Mouse (Mus musculus) liver, embryonic 11.5 days (tissue): ENCODE data around the gene Vps51. TPM values are rescaled to one million over a fixed set of nuclear protein-coding genes. Genes with fewer than 3 reads are reported as not detected.
A peak's percentile ranks its signal among the peaks of the same experiment; 100 is the strongest.

Experiments
- ATAC-seq: fragments of 200-750 bp; cut with Nextera tagmentation; replicated peaks from 2 replicates; pipeline ENCODE4 v1.8.0; 2017; ENCODE audit warnings: moderate number of reproducible peaks, mild to moderate bottlenecking, moderate TSS enrichment, moderate library complexity; ENCODE audit not compliant: low FRiP score
- DNase-seq: peaks from one replicate; pipeline ENCODE4 v3.0.0-alpha.2; 2017; ENCODE audit warnings: low spot score
- H3K27ac ChIP-seq: fragments of 300-500 bp; sonication (generic); 2 replicates; pipeline ENCODE4 v1.5.1; 2014; ENCODE audit warnings: mild to moderate bottlenecking, low read depth, low read length, control low read depth
- H3K27me3 ChIP-seq: fragments of 300-500 bp; sonication (generic); replicated peaks from 2 replicates; pipeline ENCODE4 v1.6.1; 2014; ENCODE audit warnings: low read length, mixed read lengths; ENCODE audit not compliant: control insufficient read depth, insufficient read depth
- H3K36me3 ChIP-seq: fragments of 300-500 bp; sonication (generic); 2 replicates; pipeline ENCODE4 v1.6.1; 2014; ENCODE audit warnings: mild to moderate bottlenecking, low read length, moderate library complexity, mixed read lengths; ENCODE audit not compliant: control insufficient read depth, insufficient read depth
- H3K4me1 ChIP-seq: fragments of 300-500 bp; sonication (generic); replicated peaks from 2 replicates; pipeline ENCODE4 v1.6.1; 2014; ENCODE audit warnings: low read length, mixed read lengths; ENCODE audit not compliant: control insufficient read depth, insufficient read depth
- H3K4me2 ChIP-seq: fragments of 300-500 bp; sonication (generic); 2 replicates; pipeline ENCODE4 v1.6.1; 2014; ENCODE audit warnings: mild to moderate bottlenecking, control low read depth, moderate library complexity
- H3K4me3 ChIP-seq: fragments of 300-500 bp; sonication (generic); 2 replicates; pipeline ENCODE4 v1.5.1; 2014; ENCODE audit warnings: low read depth, low read length, control low read depth
- H3K9ac ChIP-seq: fragments of 300-500 bp; sonication (generic); 2 replicates; pipeline ENCODE4 v1.6.1; 2014; ENCODE audit warnings: low read depth, low read length, control low read depth
- H3K9me3 ChIP-seq: fragments of 300-500 bp; sonication (generic); 2 replicates; pipeline ENCODE4 v1.6.1; 2016; ENCODE audit warnings: low read length, inconsistent platforms, mixed read lengths; ENCODE audit not compliant: control insufficient read depth
- WGBS: fragments of 180-500 bp; shearing (Covaris S2); extraction: QIAGEN DNeasy Blood & Tissue Kit; methylation state at CpG from one replicate; pipeline ENCODE4 v1.1.7; 2014; 5-methylcytosine and 5-hydroxymethylcytosine counted together
- microRNA-seq: library from miRNA; unstranded; fragments of <30 nt; microRNA quantifications from one replicate; pipeline ENCODE4, GENCODE M21; 2017; ENCODE audit warnings: borderline number of aligned reads
- polyA plus RNA-seq: library from polyadenylated mRNA; unstranded; fragments of >200 nt; fragmentation: Nextera tagmentation; extraction: Ambion mirVana; gene quantifications from 2 replicates; pipeline ENCODE4 v1.2.1, GENCODE M21; 2014

Gene Vps51
- polyA plus RNA-seq, 1 experiment from 2014 or later: 57.1 TPM

DNA sequence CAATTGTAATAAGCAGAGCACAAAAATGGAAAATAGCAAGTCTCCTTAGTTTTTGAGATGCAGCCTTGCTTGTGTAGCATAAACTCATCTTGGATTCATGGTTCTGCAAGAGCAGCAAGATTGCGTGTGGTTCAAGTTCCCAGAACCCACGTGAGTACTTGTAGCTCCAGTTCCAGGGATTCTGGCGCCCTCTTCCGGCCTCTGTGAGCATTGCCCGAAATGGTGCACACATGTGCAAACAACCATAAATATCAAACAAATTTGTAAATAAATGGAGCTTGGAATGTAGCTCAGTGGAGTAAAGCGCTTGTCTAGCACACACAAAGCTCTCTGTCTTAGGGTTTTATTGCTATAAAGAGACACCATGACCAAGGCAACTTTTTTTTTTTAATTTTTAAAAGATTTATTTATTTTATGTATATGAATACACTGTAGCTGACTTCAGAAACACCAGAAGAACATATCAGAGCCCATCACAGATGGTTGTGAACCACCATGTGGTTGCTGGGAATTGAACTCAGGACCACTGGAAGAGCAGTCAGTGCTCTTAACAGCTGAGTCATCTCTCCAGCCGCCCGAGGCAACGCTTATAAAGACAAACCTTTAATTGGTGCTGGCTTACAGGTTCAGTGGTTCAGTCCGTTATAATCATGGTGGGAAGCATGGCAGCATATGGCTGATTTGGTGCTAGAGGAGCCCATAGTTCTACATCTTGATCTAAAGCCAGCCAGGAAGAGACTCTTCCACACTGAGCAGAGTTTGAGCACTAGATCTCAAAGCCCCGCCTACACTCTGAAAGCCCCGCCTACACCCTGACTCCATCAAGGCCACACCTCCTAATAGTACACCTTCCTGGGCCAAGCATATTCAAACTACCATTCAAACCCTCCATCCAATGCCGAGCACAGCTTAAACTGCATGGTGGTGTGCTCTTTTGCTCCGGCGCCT, 58.6 kb downstream of the Vps51 start:
- H3K9ac ChIP-seq: 0 out of 2 replicates have a peak overlapping the region, but pooled peaks have one; percentile 22

More for the DNA sequence above, 58.6 kb downstream of the Vps51 start:
- Histone ChIP-seq H3K4me3 (peak overlapping the region; percentile 31; the same call in 1 of the 2 replicates), H3K27me3 (0 out of 2 replicates have a peak, but pooled peaks cover 4% of the 10 kb centered on the region), H3K27ac (peak overlapping the region; percentile 16; the same call in 1 of the 2 replicates), H3K9me3 (no peaks in the 10 kb centered on the region), H3K36me3 (no peaks in the 10 kb centered on the region), H3K4me1 (peaks cover 38% of the 10 kb centered on the region), H3K4me2 (peak overlapping the region; percentile 47)
- WGBS: 24% methylated on average over 15 of the region's 15 CpGs
- DNase-seq (peak; percentile 78), ATAC-seq (peak; percentile 52)

Small RNAs within 50 kb of the gene (microRNA-seq; reads per million reads assigned to microRNA genes)
- gene Mir6988: 4.2 reads per million, percentile 9 among the genes with 10 or more reads in this experiment

Other genes with a start within 250 kb of the Vps51 start
- gene Frmd8, start 202.0 kb downstream of the Vps51 start, polyA plus RNA-seq: 26.8 and 27.9 TPM in 2 replicates
- 7.5 and 8.2 TPM in 2 replicates for gene Slc25a45, start 199.4 kb downstream of the Vps51 start, polyA plus RNA-seq
- gene Tigd3, start 183.1 kb downstream of the Vps51 start, polyA plus RNA-seq: 3.9 and 4.2 TPM in 2 replicates
- 119 and 127 TPM in 2 replicates for gene Dpf2, start 164.2 kb downstream of the Vps51 start, polyA plus RNA-seq
- gene Cdc42ep2, start 152.4 kb downstream of the Vps51 start, polyA plus RNA-seq: 5.1 TPM in 2 replicates
- gene Pola2, start 113.0 kb downstream of the Vps51 start, polyA plus RNA-seq: 129 and 131 TPM in 2 replicates
- gene Slc22a20, start 91.1 kb downstream of the Vps51 start, polyA plus RNA-seq: not detected in 2 replicates
- gene Capn1, start 61.3 kb downstream of the Vps51 start, polyA plus RNA-seq: 25.2 and 25.8 TPM in 2 replicates
- gene Syvn1, start 30.7 kb downstream of the Vps51 start, polyA plus RNA-seq: 30.7 and 33.7 TPM in 2 replicates
- 84.5 and 93.9 TPM in 2 replicates for gene Mrpl49, start 19.4 kb downstream of the Vps51 start, polyA plus RNA-seq
- 1,022 and 1,135 TPM in 2 replicates for gene Fau, start 19.4 kb downstream of the Vps51 start, polyA plus RNA-seq
- gene Znhit2, start 16.0 kb downstream of the Vps51 start, polyA plus RNA-seq: 38.7 and 42.3 TPM in 2 replicates
- gene Tm7sf2, start 8.9 kb downstream of the Vps51 start, polyA plus RNA-seq: 28.6 and 30.8 TPM in 2 replicates
- gene Tmem262, start 2.8 kb upstream of the Vps51 start, polyA plus RNA-seq: not detected in 2 replicates
- 0.75 and 2.2 TPM in 2 replicates for gene Gm28374, start 5.0 kb upstream of the Vps51 start, polyA plus RNA-seq
- 50.4 and 52.3 TPM in 2 replicates for gene Zfpl1, start 7.7 kb upstream of the Vps51 start, polyA plus RNA-seq
- gene Cdca5, start 7.8 kb upstream of the Vps51 start, polyA plus RNA-seq: 50.8 and 55.3 TPM in 2 replicates
- gene AC131692.1, start 17.2 kb upstream of the Vps51 start, polyA plus RNA-seq: 0.43 and 0.51 TPM in 2 replicates
- 2.0 and 2.4 TPM in 2 replicates for gene Naaladl1, start 28.6 kb upstream of the Vps51 start, polyA plus RNA-seq
- gene Sac3d1, start 41.4 kb upstream of the Vps51 start, polyA plus RNA-seq: 56.1 and 60.8 TPM in 2 replicates
- 34.6 and 35.1 TPM in 2 replicates for gene Snx15, start 51.1 kb upstream of the Vps51 start, polyA plus RNA-seq
- 0.15 TPM in 1 of 2 replicates, not detected in the other for gene Batf2, start 63.8 kb upstream of the Vps51 start, polyA plus RNA-seq
- 70.6 and 73.4 TPM in 2 replicates for gene Arl2, start 64.3 kb upstream of the Vps51 start, polyA plus RNA-seq
- gene Majin, start 107.2 kb upstream of the Vps51 start, polyA plus RNA-seq: not detected in 2 replicates
- gene Gpha2, start 149.1 kb upstream of the Vps51 start, polyA plus RNA-seq: 0.70 TPM in 1 of 2 replicates, not detected in the other
- gene Ppp2r5b, start 158.6 kb upstream of the Vps51 start, polyA plus RNA-seq: 10.5 and 12.0 TPM in 2 replicates
- 10.4 and 13.5 TPM in 2 replicates for gene Atg2a, start 164.4 kb upstream of the Vps51 start, polyA plus RNA-seq
- gene Ehd1, start 199.5 kb upstream of the Vps51 start, polyA plus RNA-seq: 96.5 and 105 TPM in 2 replicates
- 0.26 and 1.2 TPM in 2 replicates for gene Cdc42bpg, start 229.2 kb upstream of the Vps51 start, polyA plus RNA-seq